Mouse (Mus musculus): Measurements from ENCODE around the gene Rnf180.

DNA sequence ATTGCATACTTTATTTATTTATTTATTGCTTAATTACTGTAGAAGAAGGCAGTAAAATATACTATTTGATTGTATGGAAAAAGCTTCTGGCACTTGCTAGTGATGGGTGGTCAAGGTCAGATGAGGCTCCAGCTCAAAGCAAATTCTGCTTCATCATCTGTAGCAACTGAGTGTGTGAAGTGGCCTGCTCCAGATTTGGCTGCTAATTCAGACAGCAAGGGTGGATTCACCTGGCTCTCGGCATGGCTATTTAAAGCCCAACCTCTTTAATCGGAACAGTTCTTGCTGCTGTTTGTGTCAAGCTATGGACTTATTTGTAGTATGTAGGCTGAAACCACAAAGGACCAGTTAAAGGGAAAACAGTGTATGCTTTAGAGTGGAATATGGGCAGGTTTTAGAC, 161.8 kb downstream of the Rnf180 start:
- TF ChIP-seq TCF12 (IDR thresholded peaks at IDR 0.05; ENCODE audit: low read depth, low read length) (no peak), CTCF (conservative IDR thresholded peaks at IDR 0.05 in 1 of 2, IDR thresholded peaks at IDR 0.05 in 1 of 2; ENCODE audit: low read depth in 2 of 2, low read length in 2 of 2) (no peak), EP300 (IDR thresholded peaks at IDR 0.05; ENCODE audit: low read length) (no peak), E2F4 (IDR thresholded peaks at IDR 0.05; ENCODE audit: insufficient replicate concordance, low read depth, low read length) (no peak), POLR2AphosphoS2 (IDR thresholded peaks at IDR 0.05; ENCODE audit: low read depth, low read length) (no peak), POLR2A (IDR thresholded peaks at IDR 0.05; ENCODE audit: low read depth, low read length) (no peak), JUND (conservative IDR thresholded peaks at IDR 0.05; ENCODE audit: low read depth, low read length) (no peak), MAX (IDR thresholded peaks at IDR 0.05; ENCODE audit: low read length) (no peak), KAT2A (IDR thresholded peaks at IDR 0.05; ENCODE audit: insufficient replicate concordance, low read length) (no peak), MYC (IDR thresholded peaks at IDR 0.05; ENCODE audit: low read depth, low read length) (no peak), USF1 (IDR thresholded peaks at IDR 0.05; ENCODE audit: low read depth, low read length) (no peak)
